ENCODE assay signal across 20 mouse cellular contexts in genomic region chr19:50490721-50491120, GRCm38 (mm10).
A peak's percentile ranks its signal among the peaks of the same experiment; 100 is the strongest.
DNase-seq lines count a peak whose midpoint lies in the region; ATAC-seq lines count a peak whose summit lies in the region.
"Had no signal": no experiment of that assay in that cellular context is flagged by ENCODE, and none has a peak within 500 bp of the region (broad histone marks: within the 10 kb centered on the region; RNA-seq: fewer than 3 reads in every experiment).

No protein-coding gene starts in this region.

- no peak overlapping the region for H3K4me3 ChIP-seq in forebrain, embryonic 14.5 days (ENCODE audit: low read depth, low read length)
- no peak overlapping the region for H3K4me3 ChIP-seq in forebrain, embryonic 10.5 days
- no peak overlapping the region for H3K4me3 ChIP-seq in midbrain, embryonic 11.5 days (ENCODE audit: low read depth, low read length)
- H3K4me3 ChIP-seq in midbrain, embryonic 14.5 days (replicated peaks; ENCODE audit: low read depth, low read length): no peak overlapping the region
- H3K4me3 ChIP-seq in forebrain, embryonic 16.5 days (replicated peaks; ENCODE audit: low read length): no peak overlapping the region
- H3K4me3 ChIP-seq in neural tube, embryonic 14.5 days (ENCODE audit: low read depth, low read length): no peak overlapping the region
- H3K4me3 ChIP-seq: embryonic facial prominence, embryonic 15.5 days; erythroblast, embryonic 14.5 days; gastrocnemius, adult 2 months; heart, embryonic 13.5 days had no signal

- no peak overlapping the region for H3K4me2 ChIP-seq in forebrain, embryonic 14.5 days (ENCODE audit: low read length)
- H3K4me2 ChIP-seq in midbrain, embryonic 11.5 days: no peak overlapping the region
- no peak overlapping the region for H3K4me2 ChIP-seq in midbrain, embryonic 14.5 days (ENCODE audit: low read length)
- no peak overlapping the region for H3K4me2 ChIP-seq in forebrain, embryonic 16.5 days (ENCODE audit: low read length)
- no peak overlapping the region for H3K4me2 ChIP-seq in neural tube, embryonic 14.5 days (ENCODE audit: low read depth, low read length)
- H3K4me2 ChIP-seq: embryonic facial prominence, embryonic 15.5 days; heart, embryonic 13.5 days had no signal

- no peak overlapping the region for H3K27ac ChIP-seq in forebrain, embryonic 14.5 days (ENCODE audit: low read depth, low read length)
- H3K27ac ChIP-seq in forebrain, embryonic 10.5 days: no peak overlapping the region
- no peak overlapping the region for H3K27ac ChIP-seq in midbrain, embryonic 11.5 days (ENCODE audit: low read depth, low read length)
- no peak overlapping the region for H3K27ac ChIP-seq in midbrain, embryonic 14.5 days (replicated peaks; ENCODE audit: low read depth, low read length)
- H3K27ac ChIP-seq in forebrain, embryonic 16.5 days (ENCODE audit: low read length): no peak overlapping the region
- H3K27ac ChIP-seq in neural tube, embryonic 14.5 days (ENCODE audit: low read depth, low read length): no peak overlapping the region
- H3K27ac ChIP-seq: embryonic facial prominence, embryonic 15.5 days; gastrocnemius, adult 2 months; heart, embryonic 13.5 days had no signal

- intact Hi-C loops in gastrocnemius, postnatal 36 days (cut with DNase I): no loop called here

- DNase-seq in forebrain, embryonic 14.5 days (ENCODE audit: low spot score): peak; percentile 69
- DNase-seq in forebrain, embryonic 10.5 days (ENCODE audit: extremely low spot score, low spot score): no peak
- peak; percentile 44 for DNase-seq in midbrain, embryonic 11.5 days (ENCODE audit: low spot score, missing footprints)
- DNase-seq in midbrain, embryonic 14.5 days: no peak
- no peak for DNase-seq in gastrocnemius, postnatal 36 days
- DNase-seq: adrenal gland, postnatal 10 days; cerebellum, adult 11 months; cerebellum, adult 8-10 months; cerebellum, postnatal 14 days; embryo, embryonic 11 days; gastrocnemius, adult 2 months; gastrocnemius, postnatal 25 days; heart, adult 11 months; heart, postnatal 36 days had no signal

- ATAC-seq in forebrain, embryonic 14.5 days: peak; percentile 64
- no peak for ATAC-seq in midbrain, embryonic 11.5 days (ENCODE audit: low FRiP score)
- ATAC-seq in midbrain, embryonic 14.5 days (ENCODE audit: low FRiP score, low TSS enrichment): no peak
- ATAC-seq in forebrain, embryonic 16.5 days: peak; percentile 78
- ATAC-seq in neural tube, embryonic 14.5 days (ENCODE audit: low read depth): 0 out of 2 replicates have a peak, but pooled peaks have one; percentile 38
- ATAC-seq: hindbrain, embryonic 16.5 days had no signal

- H3K9ac ChIP-seq in forebrain, embryonic 14.5 days (ENCODE audit: low read length): no peak overlapping the region
- H3K9ac ChIP-seq in midbrain, embryonic 11.5 days (ENCODE audit: low read length): no peak overlapping the region
- no peak overlapping the region for H3K9ac ChIP-seq in midbrain, embryonic 14.5 days (replicated peaks; ENCODE audit: low read length)
- no peak overlapping the region for H3K9ac ChIP-seq in forebrain, embryonic 16.5 days (replicated peaks; ENCODE audit: low read depth, low read length)
- H3K9ac ChIP-seq in neural tube, embryonic 14.5 days (replicated peaks; ENCODE audit: low read depth, low read length): no peak overlapping the region
- H3K9ac ChIP-seq: embryonic facial prominence, embryonic 15.5 days; heart, embryonic 13.5 days had no signal

- peaks cover 4% of the 10 kb centered on the region; the same call in 1 of the 2 replicates for H3K4me1 ChIP-seq in forebrain, embryonic 14.5 days (ENCODE audit: control insufficient read depth, insufficient read depth, low read length)
- peaks cover 34% of the 10 kb centered on the region for H3K4me1 ChIP-seq in forebrain, embryonic 10.5 days
- H3K4me1 ChIP-seq in midbrain, embryonic 11.5 days (ENCODE audit: control insufficient read depth, insufficient read depth, low read length): peaks cover 7% of the 10 kb centered on the region; the same call in 1 of the 2 replicates
- H3K4me1 ChIP-seq in midbrain, embryonic 14.5 days (ENCODE audit: control insufficient read depth, insufficient read depth, low read length): peaks cover 18% of the 10 kb centered on the region; the same call in 1 of the 2 replicates
- peaks cover 18% of the 10 kb centered on the region for H3K4me1 ChIP-seq in forebrain, embryonic 16.5 days (replicated peaks; ENCODE audit: control insufficient read depth, insufficient read depth, low read length)
- peaks cover 3% of the 10 kb centered on the region; the same call in 1 of the 2 replicates for H3K4me1 ChIP-seq in neural tube, embryonic 14.5 days (ENCODE audit: control insufficient read depth, insufficient read depth, low read length)
- H3K4me1 ChIP-seq: embryonic facial prominence, embryonic 15.5 days; heart, embryonic 13.5 days had no signal

- H3K27me3 ChIP-seq in forebrain, embryonic 14.5 days (replicated peaks; ENCODE audit: control insufficient read depth, insufficient read depth, low read length): no peaks in the 10 kb centered on the region
- H3K27me3 ChIP-seq in forebrain, embryonic 10.5 days (ENCODE audit: poor library complexity, severe bottlenecking): no peaks in the 10 kb centered on the region
- no peaks in the 10 kb centered on the region for H3K27me3 ChIP-seq in midbrain, embryonic 11.5 days (ENCODE audit: control insufficient read depth, insufficient read depth, low read length)
- no peaks in the 10 kb centered on the region for H3K27me3 ChIP-seq in midbrain, embryonic 14.5 days (ENCODE audit: control insufficient read depth, insufficient read depth, low read length)
- H3K27me3 ChIP-seq in forebrain, embryonic 16.5 days (replicated peaks; ENCODE audit: control insufficient read depth, insufficient read depth, low read length): no peaks in the 10 kb centered on the region
- H3K27me3 ChIP-seq in neural tube, embryonic 14.5 days (ENCODE audit: control insufficient read depth, insufficient read depth, low read length): no peaks in the 10 kb centered on the region
- H3K27me3 ChIP-seq: embryonic facial prominence, embryonic 15.5 days; heart, embryonic 13.5 days had no signal

- no peaks in the 10 kb centered on the region for H3K9me3 ChIP-seq in forebrain, embryonic 14.5 days (replicated peaks; ENCODE audit: control insufficient read depth, low read length)
- no peaks in the 10 kb centered on the region for H3K9me3 ChIP-seq in forebrain, embryonic 10.5 days
- H3K9me3 ChIP-seq in midbrain, embryonic 11.5 days (ENCODE audit: control insufficient read depth, low read length): no peaks in the 10 kb centered on the region
- H3K9me3 ChIP-seq in midbrain, embryonic 14.5 days (ENCODE audit: control insufficient read depth, low read length): no peaks in the 10 kb centered on the region
- H3K9me3 ChIP-seq in forebrain, embryonic 16.5 days (ENCODE audit: control insufficient read depth, low read length): no peaks in the 10 kb centered on the region
- H3K9me3 ChIP-seq in neural tube, embryonic 14.5 days (ENCODE audit: control insufficient read depth, low read length): no peaks in the 10 kb centered on the region
- H3K9me3 ChIP-seq: embryonic facial prominence, embryonic 15.5 days; heart, embryonic 13.5 days had no signal

- WGBS in forebrain, embryonic 14.5 days: 35% methylated on average over 2 of the region's 2 CpGs
- WGBS in forebrain, embryonic 10.5 days: 80% methylated on average over 2 of the region's 2 CpGs
- 79% methylated on average over 2 of the region's 2 CpGs for WGBS in midbrain, embryonic 11.5 days
- 72% methylated on average over 2 of the region's 2 CpGs for WGBS in midbrain, embryonic 14.5 days
- WGBS in forebrain, embryonic 16.5 days: 25% methylated on average over 2 of the region's 2 CpGs
- WGBS in neural tube, embryonic 14.5 days: 44% methylated on average over 2 of the region's 2 CpGs

- H3K36me3 ChIP-seq in forebrain, embryonic 14.5 days (ENCODE audit: control insufficient read depth, insufficient read depth, low read length): no peaks in the 10 kb centered on the region
- no peaks in the 10 kb centered on the region for H3K36me3 ChIP-seq in forebrain, embryonic 10.5 days (replicated peaks)
- no peaks in the 10 kb centered on the region for H3K36me3 ChIP-seq in midbrain, embryonic 11.5 days (ENCODE audit: control insufficient read depth, insufficient read depth, low read length)
- no peaks in the 10 kb centered on the region for H3K36me3 ChIP-seq in midbrain, embryonic 14.5 days (ENCODE audit: control insufficient read depth, insufficient read depth, low read length)
- H3K36me3 ChIP-seq in forebrain, embryonic 16.5 days (ENCODE audit: control insufficient read depth, insufficient read depth): no peaks in the 10 kb centered on the region
- H3K36me3 ChIP-seq in neural tube, embryonic 14.5 days (ENCODE audit: control insufficient read depth, insufficient read depth, low read length): no peaks in the 10 kb centered on the region
- H3K36me3 ChIP-seq: embryonic facial prominence, embryonic 15.5 days; heart, embryonic 13.5 days had no signal

Comparison
In these comparisons a context has a peak if more than half of its experiments do, and no peak if none do; other contexts are left out.
1. DNase-seq: peak in forebrain, embryonic 14.5 days (single experiment) and midbrain, embryonic 11.5 days (single experiment); none in forebrain, embryonic 10.5 days (single experiment), midbrain, embryonic 14.5 days (single experiment) and gastrocnemius, postnatal 36 days (0 of 2).
2. ATAC-seq: peak in forebrain, embryonic 14.5 days (single experiment), forebrain, embryonic 16.5 days (single experiment) and neural tube, embryonic 14.5 days (single experiment); none in midbrain, embryonic 11.5 days (single experiment) and midbrain, embryonic 14.5 days (single experiment).